Mouse (Mus musculus) heart, embryonic 16.5 days (tissue): ENCODE measurements at regions not wholly inside any gene's neighbourhood (a gene's known extent, or its start where the extent isn't known, plus 50 kb on each side); places are given as distances from the start of the nearest gene placed in this dataset.

Experiments
- ATAC-seq: fragments of 200-750 bp; cut with Nextera tagmentation; replicated peaks from 2 replicates; pipeline ENCODE4 v1.8.0; 2017; ENCODE audit warnings: moderate number of reproducible peaks; ENCODE audit not compliant: insufficient read depth, low FRiP score; ENCODE audit errors: extremely low read depth
- H3K27ac ChIP-seq: fragments of 300-500 bp; sonication (generic); 2 replicates; pipeline ENCODE4 v1.5.1; 2014; ENCODE audit warnings: mild to moderate bottlenecking, low read length, control low read depth, moderate library complexity
- H3K27me3 ChIP-seq: fragments of 300-500 bp; sonication (generic); 2 replicates; pipeline ENCODE4 v1.6.1; 2014; ENCODE audit warnings: low read length, mixed read lengths; ENCODE audit not compliant: control insufficient read depth, insufficient read depth
- H3K36me3 ChIP-seq: fragments of 300-500 bp; sonication (generic); 2 replicates; pipeline ENCODE4 v1.6.1; 2014; ENCODE audit not compliant: control insufficient read depth, insufficient read depth
- H3K4me1 ChIP-seq: fragments of 300-500 bp; sonication (generic); 2 replicates; pipeline ENCODE4 v1.6.1; 2014; ENCODE audit warnings: low read length, mixed read lengths; ENCODE audit not compliant: control insufficient read depth, insufficient read depth
- H3K4me2 ChIP-seq: fragments of 300-500 bp; sonication (generic); 2 replicates; pipeline ENCODE4 v1.6.1; 2014; ENCODE audit warnings: low read depth, mild to moderate bottlenecking, control low read depth, low read length
- H3K4me3 ChIP-seq: fragments of 300-500 bp; sonication (generic); 2 replicates; pipeline ENCODE4 v1.5.1; 2014; ENCODE audit warnings: mild to moderate bottlenecking, control low read depth, low read length
- H3K9ac ChIP-seq: fragments of 300-500 bp; sonication (generic); 2 replicates; pipeline ENCODE4 v1.6.1; 2014; ENCODE audit warnings: low read length, control low read depth
- H3K9me3 ChIP-seq: fragments of 300-500 bp; sonication (generic); replicated peaks from 2 replicates; pipeline ENCODE4 v1.6.1; 2016; ENCODE audit warnings: low read length; ENCODE audit not compliant: control insufficient read depth
- WGBS: fragments of 180-500 bp; shearing (Covaris S2); extraction: QIAGEN DNeasy Blood & Tissue Kit; methylation state at CpG from one replicate; pipeline ENCODE4 v1.1.7; 2014; 5-methylcytosine and 5-hydroxymethylcytosine counted together

- ATAC-seq = no peak
- no peaks in the 10 kb centered on the region for H3K4me1 ChIP-seq
- H3K36me3 ChIP-seq = no peaks in the 10 kb centered on the region
- no peak overlapping the region for H3K4me2 ChIP-seq
- no peaks in the 10 kb centered on the region for H3K9me3 ChIP-seq
- no peaks in the 10 kb centered on the region for H3K27me3 ChIP-seq
- WGBS = 35% methylated on average over 7 of the region's 7 CpGs
- no peak overlapping the region for H3K4me3 ChIP-seq
- H3K27ac ChIP-seq = no peak overlapping the region
- H3K9ac ChIP-seq = no peak overlapping the region
Observed at GRCm38 (mm10) chr10:92246785-92247448, 475.3 kb downstream of the Nedd1 start.

- WGBS = 69% methylated on average over 11 of the region's 11 CpGs
- Histone ChIP-seq H3K27me3 (no peaks in the 10 kb centered on the region), H3K27ac (no peak overlapping the region), H3K9ac (no peak overlapping the region), H3K9me3 (no peaks in the 10 kb centered on the region), H3K36me3 (no peaks in the 10 kb centered on the region), H3K4me3 (no peak overlapping the region), H3K4me1 (no peaks in the 10 kb centered on the region), H3K4me2 (no peak overlapping the region)
- no peak for ATAC-seq
Observed at GRCm38 (mm10) chr10:92242714-92243440, 479.3 kb downstream of the Nedd1 start.

GRCm38 (mm10) chr10:92237881-92238280, 484.3 kb downstream of the Nedd1 start:
- Histone ChIP-seq H3K4me2 (no peak overlapping the region), H3K4me3 (no peak overlapping the region), H3K36me3 (no peaks in the 10 kb centered on the region), H3K9me3 (no peaks in the 10 kb centered on the region), H3K27ac (no peak overlapping the region), H3K9ac (no peak overlapping the region), H3K27me3 (no peaks in the 10 kb centered on the region), H3K4me1 (no peaks in the 10 kb centered on the region)
- no peak for ATAC-seq
- WGBS = 66% methylated on average over 5 of the region's 5 CpGs

- no peak for ATAC-seq
- Histone ChIP-seq H3K4me1 (no peaks in the 10 kb centered on the region), H3K27me3 (no peaks in the 10 kb centered on the region), H3K9me3 (no peaks in the 10 kb centered on the region), H3K36me3 (no peaks in the 10 kb centered on the region), H3K9ac (no peak overlapping the region), H3K4me2 (no peak overlapping the region), H3K4me3 (no peak overlapping the region), H3K27ac (no peak overlapping the region)
- WGBS = 30% methylated on average over 2 of the region's 2 CpGs
Observed at GRCm38 (mm10) chr10:92232081-92232480, 490.1 kb downstream of the Nedd1 start.

- 67% methylated on average over 4 of the region's 4 CpGs for WGBS
- ATAC-seq = no peak
- H3K27ac ChIP-seq = no peak overlapping the region
Observed at GRCm38 (mm10) chr10:92225818-92226217, 496.4 kb downstream of the Nedd1 start.

GRCm38 (mm10) chr10:92225071-92225470, 497.1 kb downstream of the Nedd1 start:
- Histone ChIP-seq H3K9me3 (no peaks in the 10 kb centered on the region), H3K4me1 (no peaks in the 10 kb centered on the region), H3K27ac (no peak overlapping the region), H3K4me2 (no peak overlapping the region), H3K36me3 (no peaks in the 10 kb centered on the region), H3K27me3 (no peaks in the 10 kb centered on the region), H3K9ac (no peak overlapping the region), H3K4me3 (no peak overlapping the region)
- WGBS = 80% methylated on average over 7 of the region's 7 CpGs
- no peak for ATAC-seq

More at GRCm38 (mm10) chr10:92225818-92226217, 496.4 kb downstream of the Nedd1 start:
- Histone ChIP-seq H3K4me3 (no peak overlapping the region), H3K27me3 (no peaks in the 10 kb centered on the region), H3K36me3 (no peaks in the 10 kb centered on the region), H3K4me1 (no peaks in the 10 kb centered on the region), H3K9me3 (no peaks in the 10 kb centered on the region), H3K4me2 (no peak overlapping the region), H3K9ac (no peak overlapping the region)

GRCm38 (mm10) chr10:92219310-92219709, 502.9 kb downstream of the Nedd1 start:
- no peaks in the 10 kb centered on the region for H3K36me3 ChIP-seq
- no peak overlapping the region for H3K4me3 ChIP-seq
- H3K4me1 ChIP-seq = no peaks in the 10 kb centered on the region
- H3K9me3 ChIP-seq = no peaks in the 10 kb centered on the region
- H3K27me3 ChIP-seq = no peaks in the 10 kb centered on the region
- WGBS = 78% methylated on average over 3 of the region's 3 CpGs
- ATAC-seq = no peak
- H3K27ac ChIP-seq = no peak overlapping the region
- H3K4me2 ChIP-seq = no peak overlapping the region
- no peak overlapping the region for H3K9ac ChIP-seq

- no peaks in the 10 kb centered on the region for H3K27me3 ChIP-seq
- no peak for ATAC-seq
- H3K4me1 ChIP-seq = no peaks in the 10 kb centered on the region
- H3K9ac ChIP-seq = no peak overlapping the region
- no peaks in the 10 kb centered on the region for H3K36me3 ChIP-seq
- H3K27ac ChIP-seq = no peak overlapping the region
- no peak overlapping the region for H3K4me3 ChIP-seq
- no peak overlapping the region for H3K4me2 ChIP-seq
- H3K9me3 ChIP-seq = no peaks in the 10 kb centered on the region
- 75% methylated on average over 8 of the region's 8 CpGs for WGBS
Observed at GRCm38 (mm10) chr10:92170856-92171255, 551.4 kb downstream of the Nedd1 start.

- H3K27me3 ChIP-seq = peaks cover 9% of the 10 kb centered on the region
Observed at GRCm38 (mm10) chr10:92166057-92166456, 556.2 kb downstream of the Nedd1 start.

More at GRCm38 (mm10) chr10:92166057-92166456, 556.2 kb downstream of the Nedd1 start:
- Histone ChIP-seq H3K4me1 (peaks cover 8% of the 10 kb centered on the region), H3K9ac (no peak overlapping the region), H3K9me3 (no peaks in the 10 kb centered on the region), H3K27ac (no peak overlapping the region), H3K36me3 (no peaks in the 10 kb centered on the region), H3K4me3 (no peak overlapping the region), H3K4me2 (no peak overlapping the region)
- no peak for ATAC-seq
- WGBS = 79% methylated on average over 2 of the region's 2 CpGs
